Mouse (Mus musculus) R1 (cell line): ENCODE data around the gene Nol4l.
"Not testable (repeated sequence)": the region's sequence is repeated elsewhere in the genome, so short reads cannot be mapped to it uniquely, and the experiment has no call there.

ENCODE experiments used
- DNase-seq: peaks from one replicate; pipeline ENCODE4 v3.0.0-alpha.2; 2018; ENCODE audit warnings: low read depth, low spot score

Gene Nol4l

DNA sequence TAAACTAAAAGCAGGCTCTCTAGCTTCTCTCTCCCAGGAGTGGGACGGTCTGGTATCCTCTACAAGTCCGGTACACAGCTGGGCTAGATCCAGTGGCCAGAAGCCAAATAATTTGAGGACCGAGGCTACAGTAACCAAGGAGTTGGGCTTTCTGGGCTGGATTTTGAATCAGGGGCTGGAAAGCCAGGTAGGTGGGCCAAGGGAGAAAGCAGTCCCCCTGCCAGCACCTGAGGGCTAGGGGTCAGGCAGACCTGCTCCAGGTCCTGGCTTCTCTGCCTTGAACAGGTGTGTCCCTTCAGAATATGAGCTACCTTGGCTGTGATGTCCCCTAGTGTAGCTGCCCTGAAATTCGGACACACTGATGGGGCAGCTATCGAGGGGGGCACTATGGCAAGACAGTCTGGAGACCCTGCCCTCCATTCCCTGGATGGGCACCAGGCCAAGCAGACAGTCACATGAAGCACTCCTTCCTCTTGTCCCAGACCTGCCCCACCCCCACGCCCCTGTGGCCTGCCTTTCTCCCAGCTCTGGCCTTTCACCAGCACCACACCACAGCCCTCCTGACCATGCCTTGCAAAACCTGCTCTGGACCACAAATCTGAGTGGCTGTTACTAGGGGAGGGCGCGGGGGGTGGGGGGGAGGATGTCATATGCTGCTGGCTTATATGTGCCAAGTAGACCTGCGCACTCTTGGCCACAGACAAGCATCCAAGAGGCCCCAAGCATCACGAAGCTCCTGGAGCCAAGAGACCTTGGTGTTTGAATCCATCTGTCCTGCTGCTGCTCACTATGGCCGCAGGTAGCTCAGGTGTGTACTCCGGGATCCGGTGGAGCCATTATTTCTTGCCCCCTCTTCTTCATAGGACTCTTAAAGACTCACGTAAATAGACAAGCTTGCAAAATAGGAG is 17.1 kb downstream of the Nol4l start:
- DNase-seq = no peak

DNA sequence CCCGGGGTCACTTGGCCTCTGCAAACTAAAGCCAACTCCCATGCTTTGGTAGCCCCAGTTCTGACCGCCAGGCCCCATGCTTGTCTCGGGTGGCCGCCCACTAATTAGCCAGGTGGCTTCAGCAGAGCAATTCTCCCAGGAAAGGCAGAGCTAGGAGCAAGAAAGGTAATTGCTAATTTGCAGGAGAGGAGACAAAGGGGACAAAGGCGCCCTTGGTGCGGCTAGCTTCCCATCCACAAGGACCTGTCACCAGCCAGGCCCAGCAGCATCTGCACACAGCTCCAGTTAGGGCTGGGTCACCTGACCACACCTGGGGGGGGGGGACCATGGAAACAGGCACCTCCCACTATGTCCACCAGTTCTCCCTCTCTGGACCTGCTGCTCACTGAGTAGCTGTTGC is 18.2 kb downstream of the Nol4l start:
- no peak for DNase-seq

DNA sequence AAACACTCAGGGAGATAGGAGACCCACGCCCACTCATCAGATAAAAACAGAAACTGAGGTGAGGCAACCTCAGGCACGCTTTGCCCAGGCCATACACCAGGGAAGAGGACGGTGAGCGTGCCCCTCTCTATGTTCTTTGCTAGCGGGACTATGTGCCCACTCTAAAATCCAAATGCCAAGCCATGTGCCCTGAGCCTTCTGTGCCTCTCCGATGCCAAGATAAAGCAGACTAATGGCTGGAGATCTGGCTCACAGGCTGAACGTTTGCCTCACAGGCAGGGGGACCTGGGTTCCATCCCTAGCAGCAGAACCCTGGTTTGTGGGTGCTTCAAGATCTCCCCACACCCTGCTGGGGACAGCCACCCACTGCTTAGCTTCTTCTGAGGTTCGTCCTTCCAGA is 19.6 kb downstream of the Nol4l start:
- no peak for DNase-seq

DNA sequence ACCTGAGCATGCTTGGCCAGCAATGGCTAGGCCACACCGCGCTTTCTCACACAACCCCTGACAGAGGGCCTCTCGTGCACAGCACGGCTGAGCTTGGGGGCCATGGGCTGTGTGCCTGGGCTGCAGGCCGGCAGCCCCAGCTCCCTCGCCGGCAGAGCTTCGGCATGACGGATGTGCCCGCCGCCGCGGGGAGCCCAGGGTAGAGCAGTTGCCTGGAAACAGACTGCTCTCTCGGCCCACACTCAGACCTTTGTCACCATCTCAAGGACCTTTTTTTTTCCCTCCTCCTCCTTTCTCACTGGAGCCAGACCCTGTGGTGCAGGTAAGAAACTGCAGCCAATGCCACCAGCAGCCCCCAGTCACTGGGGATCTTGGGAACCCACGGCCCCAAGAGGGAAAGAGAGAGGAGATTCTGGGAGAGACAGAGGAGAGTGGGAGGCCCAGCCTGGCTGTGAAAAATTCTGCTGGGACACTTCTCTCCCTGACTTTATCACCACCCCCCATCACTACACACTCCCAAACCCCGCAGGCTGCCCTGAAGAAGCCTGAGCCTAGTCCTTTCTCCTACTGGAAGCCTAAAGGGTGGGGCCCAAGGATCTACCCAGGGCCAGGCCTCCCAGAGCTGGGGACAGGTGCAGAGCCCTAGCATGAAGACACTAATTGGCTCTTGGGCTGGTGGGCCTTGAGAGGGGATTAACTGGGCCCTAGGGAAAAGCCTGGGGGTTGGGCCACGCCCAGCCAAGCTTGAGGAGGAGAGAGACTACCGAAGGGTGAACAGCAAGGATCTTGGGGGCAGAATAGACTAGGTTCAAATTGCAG is 20.4 kb downstream of the Nol4l start:
- DNase-seq = peak; percentile 53

DNA sequence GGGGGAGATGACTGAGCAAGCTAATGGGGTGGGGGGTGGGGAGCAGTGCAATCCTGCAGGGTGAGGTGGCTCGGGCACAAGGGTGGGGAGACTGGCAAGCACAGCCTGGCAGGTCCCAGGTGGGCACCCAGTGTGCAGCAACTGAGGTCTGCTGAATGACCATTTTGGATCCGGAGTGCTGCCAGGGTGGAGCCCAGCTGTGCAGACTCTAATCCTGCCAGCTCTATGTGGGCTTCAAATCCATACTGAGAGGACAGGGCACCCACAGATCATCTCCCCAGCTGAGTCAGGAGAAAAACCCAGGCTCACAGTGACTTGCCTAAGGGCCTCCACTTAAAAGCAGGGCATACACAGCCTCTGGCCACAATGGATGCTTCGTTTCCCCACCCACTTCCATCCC is 21.4 kb downstream of the Nol4l start:
- DNase-seq = no peak

DNA sequence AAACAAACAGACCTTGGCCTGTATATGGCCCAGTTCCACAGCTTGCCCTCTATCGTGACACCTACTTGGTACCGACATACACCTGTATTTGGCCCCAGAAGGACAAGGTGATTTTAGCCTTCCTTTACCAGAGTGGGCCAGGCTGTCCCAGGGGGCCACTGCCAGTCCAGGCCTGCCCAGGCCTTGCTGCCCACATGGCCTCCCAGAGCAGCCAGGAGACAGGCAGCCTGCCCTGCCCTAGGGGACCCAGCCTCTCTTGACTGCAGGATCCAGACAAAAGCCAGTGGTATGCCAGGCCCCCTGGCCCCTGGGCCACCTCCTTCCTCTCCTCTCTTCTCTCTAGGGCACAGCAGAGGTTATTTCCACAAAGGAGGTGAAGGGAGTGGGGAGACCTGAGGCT is 21.8 kb downstream of the Nol4l start:
- DNase-seq = no peak

DNA sequence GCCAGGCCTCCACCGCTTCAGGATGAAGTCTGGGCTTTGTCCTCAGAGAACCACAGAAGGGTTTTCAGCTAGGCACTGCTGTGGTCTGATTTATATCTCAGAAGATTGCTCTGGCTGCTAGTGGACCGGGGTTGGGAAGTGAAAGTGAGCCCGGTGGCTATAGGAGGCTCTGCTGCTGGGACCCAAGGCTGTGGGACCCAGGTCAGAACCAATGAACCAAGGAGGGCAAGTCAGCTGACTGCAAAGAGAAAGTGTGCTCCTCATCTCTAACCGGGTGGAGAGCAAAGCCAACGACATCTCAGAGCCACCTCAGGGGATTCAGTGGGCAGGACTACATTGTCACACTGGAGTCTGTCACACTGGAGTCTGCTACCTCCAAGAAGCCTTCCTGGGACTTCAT is 23.4 kb downstream of the Nol4l start:
- no peak for DNase-seq

DNA sequence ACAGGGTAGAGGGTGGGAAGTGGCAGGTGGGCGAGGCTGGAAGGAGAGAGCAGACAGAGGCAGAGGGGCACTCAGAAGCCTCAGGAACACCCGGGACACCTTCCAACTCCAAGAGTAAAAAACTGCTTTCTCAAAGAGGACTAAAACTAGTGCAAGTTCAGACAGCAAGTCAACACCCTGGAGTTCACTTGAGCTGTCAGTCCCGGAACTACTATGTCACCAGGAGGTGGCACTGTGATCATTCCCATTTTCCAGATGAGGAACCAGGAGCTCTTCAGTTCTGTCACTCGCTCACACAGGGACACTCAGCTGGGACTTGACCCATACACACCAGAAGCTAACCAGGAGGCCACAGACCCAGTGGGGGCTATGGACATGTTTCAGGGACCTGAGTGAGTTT is 30.6 kb downstream of the Nol4l start:
- DNase-seq = peak; percentile 86

DNA sequence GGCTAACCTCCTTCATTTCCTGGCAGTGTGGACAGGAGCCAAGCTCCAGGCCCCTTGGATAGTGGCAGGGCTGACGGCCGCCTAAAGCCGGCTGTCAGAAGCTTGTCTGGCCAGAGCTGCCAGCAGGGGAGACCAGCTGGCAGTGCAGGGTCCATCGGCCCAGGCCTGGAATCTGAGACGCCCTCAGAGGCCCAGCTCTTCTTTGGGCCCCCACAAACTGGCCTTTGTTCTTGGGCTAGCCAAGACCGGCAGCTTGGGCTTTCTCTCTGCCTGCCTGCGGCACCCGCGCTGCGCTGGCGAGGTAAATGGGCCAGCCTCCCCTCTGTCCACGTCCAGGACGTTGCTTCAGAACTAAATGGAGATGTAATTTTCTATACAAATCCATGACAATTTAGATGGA is 32.9 kb downstream of the Nol4l start:
- no peak for DNase-seq

DNA sequence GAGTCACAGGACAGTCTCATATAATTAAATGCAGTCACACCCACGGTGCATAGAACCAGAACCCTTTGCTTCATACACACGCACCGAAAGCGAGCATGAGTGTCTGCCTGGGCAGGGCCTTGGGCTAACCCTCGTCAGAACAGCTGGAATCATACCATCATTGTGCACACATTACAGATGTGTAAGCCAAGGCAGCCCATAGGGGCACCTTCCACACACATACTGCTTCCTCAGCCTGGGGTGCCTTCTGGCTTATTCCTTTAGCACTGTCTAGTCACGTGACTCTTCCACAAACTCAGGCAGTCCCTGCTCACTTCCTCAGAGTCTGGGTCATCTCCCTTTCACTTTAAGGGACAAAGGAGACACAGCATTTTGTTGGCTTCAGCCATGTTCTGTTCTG is 33.5 kb downstream of the Nol4l start:
- no peak for DNase-seq

DNA sequence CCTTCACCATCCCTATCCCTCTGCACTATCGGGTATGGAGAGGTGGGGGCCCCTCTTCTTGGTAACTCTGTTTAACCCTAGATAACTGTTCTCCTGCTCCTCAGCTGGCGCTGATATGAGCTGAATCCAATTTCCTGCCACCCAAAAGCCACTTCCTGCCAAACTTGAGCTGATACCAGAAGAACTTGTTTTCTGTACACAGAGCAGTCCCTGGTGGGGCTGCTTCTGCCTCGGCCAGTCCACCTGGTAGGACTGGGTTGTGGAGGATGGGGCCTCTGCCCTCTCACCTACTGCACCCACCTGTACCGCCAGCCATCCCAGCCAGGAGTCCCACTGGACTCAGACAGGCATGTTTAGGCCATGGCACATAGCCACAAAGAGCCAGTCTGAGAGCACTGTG is 34.0 kb downstream of the Nol4l start:
- DNase-seq = no peak

DNA sequence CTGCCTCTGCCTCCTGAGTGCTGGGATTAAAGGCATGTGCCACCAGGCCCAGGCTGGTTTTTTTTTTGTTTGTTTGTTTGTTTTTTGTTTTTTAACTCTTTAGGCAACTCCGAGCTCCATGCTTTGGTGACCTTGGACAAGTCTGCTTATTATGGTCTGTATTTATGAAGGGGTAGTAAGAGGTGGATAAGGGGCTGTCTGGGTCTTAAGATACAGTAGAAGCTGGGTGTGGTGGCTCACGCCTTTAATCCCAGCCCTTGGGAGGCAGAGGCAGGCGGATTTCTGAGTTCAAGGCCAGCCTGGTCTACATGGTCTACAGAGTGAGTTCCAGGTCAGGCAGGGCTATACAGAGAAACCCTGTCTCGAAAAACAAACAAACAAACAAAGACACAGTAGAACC is 34.4 kb downstream of the Nol4l start:
- not testable (repeated sequence) for DNase-seq

DNA sequence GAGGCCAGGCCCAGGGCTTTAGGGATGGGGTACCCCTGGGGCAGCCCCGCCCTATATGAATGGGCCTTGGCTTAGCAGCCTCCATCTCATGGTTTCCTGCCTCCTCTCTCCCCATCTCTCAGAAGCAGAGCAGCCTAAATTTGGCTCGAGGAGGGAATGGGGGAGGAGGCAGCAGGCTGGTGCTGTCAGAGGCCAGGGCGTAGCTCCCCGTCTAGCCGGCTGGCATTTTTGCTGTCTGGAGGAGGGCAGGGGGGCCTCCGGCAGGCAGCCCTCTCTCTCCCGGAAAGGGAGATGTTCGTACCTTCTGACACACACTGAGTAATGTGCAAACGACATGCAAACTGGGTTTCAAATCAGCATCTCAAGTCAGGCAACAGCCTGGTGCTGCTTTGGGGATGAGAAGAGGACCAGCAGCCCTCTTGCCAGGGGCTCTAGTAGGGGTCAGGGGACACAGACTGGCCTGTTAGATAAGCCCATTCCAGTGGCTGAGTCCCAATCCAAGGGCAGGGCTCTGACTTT is 35.4 kb downstream of the Nol4l start:
- no peak for DNase-seq

DNA sequence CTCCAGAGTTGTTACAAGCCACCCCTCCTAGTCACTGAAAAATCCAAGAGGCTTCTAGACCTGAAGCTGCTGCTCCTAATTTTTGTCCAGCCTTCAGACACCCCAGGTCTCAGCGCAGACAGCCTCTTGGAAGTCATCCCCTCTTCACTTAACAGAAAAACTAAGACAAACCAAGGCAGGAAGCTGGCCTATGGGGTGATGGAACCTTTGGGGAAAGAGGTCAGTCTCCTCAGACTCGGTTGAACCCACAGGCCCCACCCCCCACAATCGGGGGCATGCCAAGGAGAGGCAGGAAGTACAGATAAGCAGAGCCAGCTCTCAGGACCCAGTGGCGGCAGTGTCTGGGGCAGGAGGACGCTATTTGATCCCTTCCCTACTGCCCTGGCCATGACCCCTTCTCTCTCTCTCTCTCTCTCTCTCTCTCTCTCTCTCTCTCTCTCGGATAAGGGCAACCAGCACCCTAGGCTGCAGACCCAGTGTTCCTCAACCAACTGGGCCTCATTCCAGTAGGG is 35.9 kb downstream of the Nol4l start:
- no peak for DNase-seq

DNA sequence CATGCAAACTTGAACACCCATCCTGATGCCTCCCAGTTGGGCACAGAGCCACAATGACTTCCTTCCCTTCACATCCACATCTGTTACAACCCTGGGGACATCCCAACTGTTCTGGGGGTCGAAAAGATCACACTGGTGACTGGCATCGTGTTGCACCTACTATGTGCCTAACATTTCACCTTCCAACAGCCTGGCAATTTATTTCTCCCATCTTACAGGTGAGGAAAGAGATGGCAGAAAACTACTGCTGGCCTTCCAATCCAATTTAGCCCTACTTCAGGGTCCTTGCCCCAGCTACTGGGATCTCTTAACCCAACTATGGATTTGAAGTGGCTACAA is 36.4 kb downstream of the Nol4l start:
- DNase-seq = no peak

DNA sequence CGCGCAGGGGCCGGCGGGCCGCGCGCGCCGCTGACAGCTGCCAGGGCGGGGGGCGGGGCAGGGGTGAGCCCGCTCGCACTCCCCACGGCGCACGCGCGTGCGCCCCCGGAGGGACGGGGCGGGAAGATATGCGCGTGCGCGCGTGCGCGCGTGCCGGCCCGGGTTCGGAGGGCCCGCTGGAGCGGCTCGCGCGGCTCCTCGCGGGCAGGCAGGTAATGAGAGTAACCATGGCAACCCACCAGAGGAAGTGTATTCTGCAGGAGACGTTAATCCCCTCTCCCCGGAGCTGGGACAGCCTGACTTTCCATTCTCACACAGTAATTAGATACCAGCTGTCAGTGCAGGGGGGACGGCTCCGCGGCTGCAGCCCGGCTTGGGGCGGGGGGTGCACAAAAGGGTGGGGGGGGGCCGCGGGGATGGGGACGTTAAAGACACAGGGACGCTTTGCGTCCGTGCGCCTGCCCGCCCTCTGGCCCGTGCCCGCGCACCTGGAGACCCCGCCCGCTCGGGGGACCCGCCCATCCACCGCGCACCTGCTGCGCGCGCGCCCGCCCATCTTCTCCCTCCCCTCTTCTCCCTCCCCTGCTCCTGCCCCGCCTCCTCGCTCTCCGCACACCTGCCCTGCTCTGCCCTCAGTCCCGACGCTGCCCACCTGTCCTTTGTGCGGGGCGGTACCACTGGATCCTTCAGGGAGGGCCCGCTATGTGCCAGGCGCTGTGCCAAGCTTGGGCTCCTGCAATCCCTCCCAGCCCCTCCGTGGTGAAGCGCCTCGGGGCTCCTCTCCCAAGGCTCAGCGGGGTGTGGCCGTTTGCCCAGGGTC is 37.0 kb downstream of the Nol4l start, which contains the start of gene 4930404H24Rik:
4930404H24Rik (plus strand) TSS at position 218 of the 820 bp plus-strand sequence.
- DNase-seq = peak; percentile 92

DNA sequence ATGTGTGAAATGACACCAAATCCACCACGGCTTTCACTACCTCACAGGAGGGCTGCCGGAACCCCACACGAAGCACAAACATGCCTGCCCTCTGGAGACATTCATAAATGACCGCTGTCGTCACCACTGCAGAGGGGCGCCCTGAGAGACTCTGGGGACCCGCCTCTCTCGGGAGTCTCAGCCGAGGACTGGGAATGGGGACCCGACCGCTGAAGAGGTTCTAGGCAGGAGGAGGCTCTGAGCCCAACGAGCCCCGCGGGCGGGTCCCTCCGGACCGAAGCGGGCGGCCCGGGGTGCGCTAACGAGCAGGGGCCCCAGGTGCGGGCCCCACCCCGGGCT is 37.6 kb downstream of the Nol4l start:
- DNase-seq = peak; percentile 37

DNA sequence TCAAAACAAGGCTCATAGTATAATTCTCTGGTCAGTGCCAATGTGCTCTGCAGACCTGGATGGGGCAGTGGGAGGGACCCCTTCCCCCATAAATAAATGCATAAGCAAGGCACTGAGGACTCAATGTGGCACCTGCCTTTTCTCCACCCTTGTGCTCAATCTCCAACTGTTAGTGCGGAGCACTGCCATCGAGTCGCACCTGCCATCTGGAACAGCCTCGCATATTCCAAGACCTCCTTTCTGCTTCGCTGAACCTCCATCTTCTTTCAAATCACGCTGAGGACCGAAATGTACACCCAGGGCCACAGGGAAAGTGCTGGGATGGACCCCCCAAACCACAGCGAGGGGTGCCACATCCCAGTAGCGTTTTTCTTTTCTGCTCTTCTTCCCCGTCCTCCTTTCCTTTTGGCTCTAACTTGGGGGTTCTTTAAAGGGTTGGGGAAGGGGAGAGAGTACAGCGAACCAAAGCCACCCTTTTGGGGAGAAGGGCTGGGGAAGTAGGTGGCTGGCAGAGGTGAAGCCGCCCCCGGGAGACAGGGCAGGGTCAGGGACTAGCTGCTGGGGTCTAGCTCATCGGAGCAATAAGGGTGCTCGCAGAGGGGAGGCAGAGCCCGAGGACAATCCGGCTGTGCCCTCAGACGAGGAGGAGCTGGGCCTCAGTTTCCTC is 38.1 kb downstream of the Nol4l start:
- DNase-seq = no peak

DNA sequence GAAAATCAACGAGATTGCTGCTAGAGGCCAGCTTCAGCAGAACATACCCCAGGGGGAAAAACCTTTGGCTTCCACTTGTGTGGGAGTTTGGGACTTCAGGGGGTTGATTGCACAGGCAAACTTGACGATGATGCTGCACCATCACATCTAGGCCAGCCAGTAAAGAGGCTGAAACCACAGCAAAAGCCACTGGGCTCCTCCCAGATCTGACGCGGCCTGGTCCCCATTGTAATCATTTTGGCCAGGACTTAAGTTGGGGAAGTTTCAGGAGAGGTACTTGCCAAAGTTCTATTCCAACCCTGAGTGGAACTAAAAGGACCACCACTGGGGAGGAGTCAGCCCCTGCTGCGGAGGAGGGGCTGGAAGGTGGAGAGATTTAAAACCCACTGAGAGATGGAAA is 38.8 kb downstream of the Nol4l start:
- no peak for DNase-seq

DNA sequence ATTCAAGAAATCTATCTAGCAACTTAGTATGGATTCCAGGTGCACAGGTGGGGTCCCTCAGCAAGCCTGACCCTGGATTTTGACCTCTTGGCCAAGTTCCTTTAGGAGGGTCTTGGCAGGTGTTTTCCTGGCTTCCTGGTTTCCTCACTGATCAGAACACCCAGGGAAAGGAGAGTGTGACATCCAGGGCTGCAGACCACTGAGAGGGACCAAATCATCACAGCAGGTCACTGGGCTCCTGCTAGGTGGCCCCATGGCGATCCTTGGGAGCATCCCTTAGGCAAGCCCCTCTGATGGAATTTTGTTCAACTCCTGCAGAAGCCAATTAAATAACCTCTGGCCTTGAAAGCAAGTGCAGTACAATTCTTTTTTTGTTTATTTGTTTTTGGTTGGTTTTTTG is 39.7 kb downstream of the Nol4l start:
- DNase-seq = no peak

DNA sequence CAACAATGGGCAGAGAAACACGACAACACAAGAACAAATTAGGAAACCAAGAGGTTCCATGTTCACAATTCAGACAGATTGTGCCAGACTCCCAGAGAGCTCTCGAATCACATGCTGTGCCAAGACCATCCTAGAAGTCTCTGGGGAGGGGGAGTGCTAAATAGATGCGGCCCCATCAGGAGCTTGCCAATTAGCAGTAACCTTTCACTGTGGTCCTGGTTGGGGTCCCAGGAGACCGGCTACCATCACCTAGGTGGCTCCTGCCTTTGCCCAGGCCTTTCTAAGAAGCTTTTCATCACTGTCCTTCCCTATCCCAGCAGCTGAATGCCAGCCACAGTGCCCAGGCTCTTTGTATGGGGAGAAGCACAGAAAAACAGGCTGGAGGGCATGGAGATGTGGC is 45.7 kb downstream of the Nol4l start:
- DNase-seq = no peak
